Mouse (Mus musculus) monocyte, adult 5-6 weeks (primary cell): ENCODE data around the gene Ptma. TPM values are rescaled to one million over a fixed set of nuclear protein-coding genes. Genes with fewer than 3 reads are reported as not detected.
"Not testable (repeated sequence)": the region's sequence is repeated elsewhere in the genome, so short reads cannot be mapped to it uniquely, and the experiment has no call there.

ENCODE experiments used
- ATAC-seq: fragments of 153-309, 156-312 bp; replicated peaks from 2 replicates; pipeline ENCODE4 v1.8.0; 2017; ENCODE audit warnings: mild to moderate bottlenecking; ENCODE audit not compliant: low TSS enrichment, insufficient number of reproducible peaks, severe bottlenecking, poor library complexity, low FRiP score
- total RNA-seq: library from RNA; stranded (forward); fragments of 200-1000, 200-491, 200-594 nt; gene quantifications from 3 replicates; pipeline ENCODE4 v1.2.3, GENCODE M21; 2017

The Ptma gene
- 2,048 to 2,960 TPM (median 2,606 TPM) in 3 replicates for total RNA-seq

DNA sequence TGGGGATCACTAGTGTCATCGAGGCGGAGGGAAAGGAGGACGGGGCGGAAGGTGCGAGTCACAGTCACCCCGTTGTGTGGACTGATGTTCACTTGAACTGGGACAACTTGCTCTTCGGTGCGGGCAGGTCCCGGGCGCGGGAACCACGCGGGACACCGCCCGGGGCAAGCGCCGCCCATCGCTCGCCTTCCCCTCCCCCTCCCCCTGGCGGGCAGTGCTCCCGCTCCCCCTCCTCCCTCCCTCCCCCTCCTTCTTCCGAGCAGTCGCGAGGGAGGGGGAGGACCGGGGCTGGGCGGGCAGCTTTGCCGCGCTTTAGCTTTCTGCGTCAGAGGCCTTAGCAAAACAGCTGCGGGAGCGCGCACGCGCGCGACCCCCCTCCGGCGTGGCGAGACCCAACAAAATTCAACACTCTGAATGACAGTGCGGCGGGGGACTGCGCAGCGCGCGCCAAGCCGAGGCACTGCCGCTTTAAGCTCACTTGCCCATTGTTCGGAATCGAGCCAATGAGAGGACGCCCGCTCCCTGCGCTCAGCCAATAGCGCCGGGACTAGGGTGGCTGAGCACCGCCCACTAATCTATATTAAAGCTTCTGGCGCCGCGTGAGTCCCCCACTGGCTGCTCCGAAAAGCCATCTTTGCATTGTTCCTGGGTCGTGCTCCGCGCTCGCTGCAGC, at the start of gene Ptma:
Gene Ptma, plus strand, starts transcription at position 611 of the 673 bp plus-strand sequence.
- peak; percentile 69 for ATAC-seq

DNA sequence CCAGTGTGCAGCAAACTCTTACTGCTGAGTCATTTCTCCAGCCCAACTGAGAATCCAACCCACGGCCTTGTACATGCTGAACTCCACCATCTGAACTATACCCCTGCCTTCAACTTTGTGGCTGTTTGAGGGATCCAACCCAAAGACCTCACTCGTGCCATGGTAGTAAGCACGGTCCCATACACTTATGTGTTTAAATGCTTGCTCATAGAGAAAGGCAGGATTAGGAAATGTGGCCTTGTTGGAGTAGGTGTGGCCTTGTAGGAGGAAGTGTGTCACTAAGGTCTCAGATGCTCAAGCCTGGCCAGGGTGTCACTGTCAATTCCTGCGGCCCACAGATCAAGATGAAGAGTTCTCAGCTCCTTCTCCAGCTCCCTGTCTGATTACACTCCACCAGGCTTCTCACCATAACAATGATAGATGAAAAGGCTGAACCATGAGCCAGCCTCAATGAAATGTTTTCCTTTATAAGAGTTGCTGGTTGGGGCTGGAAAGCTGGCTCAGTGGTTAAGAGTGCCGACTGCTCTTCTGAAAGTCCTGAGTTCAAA, 48.7 kb upstream of the Ptma start:
- ATAC-seq: no peak

DNA sequence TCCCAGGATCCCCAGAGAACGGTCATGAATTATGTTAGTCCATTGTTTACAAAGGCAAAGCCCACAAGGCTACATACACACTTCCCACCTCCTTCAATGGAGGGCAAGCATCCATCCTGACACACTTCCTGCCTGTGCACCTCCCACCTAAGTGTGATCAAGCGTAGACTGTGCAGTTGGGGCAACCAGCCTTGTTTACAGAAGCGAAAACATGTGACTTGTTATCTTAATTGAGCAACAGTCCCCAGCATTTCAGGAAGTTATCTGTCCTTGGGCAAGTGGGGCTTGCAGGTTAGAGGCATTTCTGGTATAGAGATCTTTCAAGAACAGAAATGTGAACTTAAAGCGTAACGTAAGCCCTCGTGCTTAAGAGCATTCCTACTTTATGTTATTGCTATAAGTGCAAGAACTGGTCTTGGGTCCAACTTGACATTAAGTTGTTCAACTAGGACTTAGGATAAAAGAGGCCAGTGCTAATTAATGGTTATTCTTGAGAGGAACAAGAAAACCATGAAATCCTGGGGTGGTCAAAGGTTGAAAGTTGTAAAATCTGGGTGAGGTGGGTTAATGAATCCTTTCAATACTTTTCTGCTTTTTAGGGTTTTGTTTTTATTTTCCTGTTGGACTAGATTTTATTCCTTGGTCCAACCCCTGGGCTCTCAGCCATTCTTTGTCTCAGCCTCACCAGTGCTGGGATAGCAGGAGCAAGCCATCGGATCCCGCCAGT, 47.3 kb upstream of the Ptma start:
- ATAC-seq: peak; percentile 91

DNA sequence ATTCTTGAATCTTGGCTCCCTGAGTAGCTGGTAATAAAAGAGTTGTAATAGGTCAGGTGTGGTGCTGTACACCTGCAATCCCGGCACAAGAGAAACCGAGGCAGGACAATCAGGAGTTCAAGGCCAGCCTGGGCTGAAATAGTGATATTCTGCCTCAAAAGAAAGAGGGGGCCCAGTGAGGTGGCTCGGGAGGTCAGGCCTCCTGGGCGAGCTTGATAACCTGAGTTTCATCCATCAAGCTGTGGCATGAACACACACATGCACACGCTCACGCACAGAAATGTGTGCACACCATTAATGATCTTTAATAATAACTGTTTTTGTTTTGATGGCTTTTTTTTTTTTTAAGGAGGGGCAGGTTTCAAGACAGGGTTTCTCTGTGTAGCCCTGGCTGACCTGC, 46.2 kb upstream of the Ptma start:
- no peak for ATAC-seq

DNA sequence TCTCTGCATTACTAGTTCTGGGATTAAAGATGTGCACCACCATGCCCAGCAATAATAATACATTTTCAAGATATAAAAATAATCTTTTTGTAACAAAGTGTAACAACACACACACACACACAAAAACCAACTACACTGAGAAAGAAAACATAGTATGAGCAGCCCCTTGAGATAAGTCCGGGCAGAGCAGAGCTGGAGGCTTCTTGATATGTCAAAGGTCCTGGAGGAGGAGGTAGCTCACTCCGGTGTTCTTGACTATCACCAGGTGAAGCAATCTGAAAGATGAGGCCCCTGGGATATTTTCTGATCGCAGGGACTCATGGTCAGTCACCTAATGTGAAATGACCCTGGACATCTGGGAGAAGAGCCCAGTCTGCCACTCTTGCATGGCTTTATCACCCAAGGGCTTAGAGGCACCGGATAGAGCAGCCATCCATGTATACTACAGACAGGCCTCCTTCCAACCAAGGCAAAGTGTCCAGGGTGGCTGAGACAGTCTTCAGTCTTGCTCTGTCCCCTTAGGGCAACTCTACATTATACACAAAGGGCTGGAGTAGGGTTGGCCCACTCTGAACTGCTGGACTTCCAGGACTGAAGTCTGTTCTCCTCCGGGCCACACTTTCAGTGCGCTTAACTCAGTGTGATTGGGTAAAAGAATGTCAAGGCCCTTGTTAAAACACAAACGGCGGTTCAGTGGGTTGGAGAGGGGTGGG, 45.6 kb upstream of the Ptma start:
- ATAC-seq: no peak

DNA sequence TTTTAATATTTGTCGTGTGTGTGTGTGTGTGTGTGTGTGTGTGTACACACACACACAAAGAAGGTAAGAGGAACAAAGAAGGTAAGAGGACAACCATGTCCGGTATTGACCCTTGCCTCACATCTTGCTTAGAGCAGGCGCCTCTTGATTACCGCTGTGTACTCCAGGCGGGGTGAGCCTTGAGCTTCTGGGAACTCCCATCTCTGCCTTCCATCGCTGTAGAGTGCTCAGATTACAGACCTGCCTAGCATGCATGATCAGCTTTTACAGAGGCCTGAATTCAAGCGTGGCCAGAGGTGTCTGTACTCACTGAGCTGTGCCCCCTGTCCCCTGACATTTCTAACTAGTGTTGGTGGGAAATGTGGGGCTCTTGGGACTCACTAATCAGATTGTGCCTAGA, 45.1 kb upstream of the Ptma start:
- no peak for ATAC-seq

DNA sequence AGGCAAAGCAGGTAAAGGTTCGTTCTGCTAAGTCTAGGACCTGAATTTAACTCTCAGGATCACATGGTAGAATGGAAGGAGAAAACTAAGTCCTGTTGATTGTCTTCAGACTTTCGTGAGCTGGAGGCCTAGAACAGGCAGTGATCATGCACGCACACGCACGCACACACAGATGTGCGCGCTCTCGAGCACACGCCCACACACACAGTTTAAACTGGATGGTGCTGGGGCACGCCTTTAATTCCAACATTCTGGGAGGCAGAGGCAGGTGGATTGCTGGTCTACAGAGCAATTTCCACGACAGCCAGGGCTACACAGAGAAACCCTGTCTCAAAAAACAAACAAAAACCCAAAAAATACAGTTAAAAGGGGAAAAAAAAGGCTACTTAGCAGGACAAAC, 44.2 kb upstream of the Ptma start:
- no peak for ATAC-seq

DNA sequence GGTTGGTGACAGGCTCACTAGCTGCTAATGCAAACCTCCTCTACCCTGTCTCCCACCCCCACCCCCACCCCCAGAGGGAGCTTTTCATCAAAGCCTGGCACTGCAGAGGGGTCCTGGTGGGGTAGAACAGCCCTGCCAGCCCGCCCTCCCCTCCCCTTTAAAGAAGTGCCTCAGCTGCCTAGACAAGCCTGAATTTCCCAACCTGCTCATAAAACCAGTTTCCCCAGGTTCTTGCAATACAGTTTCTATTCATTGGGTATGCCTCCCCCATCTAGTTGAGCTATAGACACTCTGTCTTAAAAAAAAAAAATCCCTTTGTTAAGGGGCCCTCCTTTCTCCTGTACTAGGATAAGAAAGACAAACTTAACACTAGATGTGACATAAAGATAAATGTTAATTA, 43.8 kb upstream of the Ptma start:
- ATAC-seq: no peak

DNA sequence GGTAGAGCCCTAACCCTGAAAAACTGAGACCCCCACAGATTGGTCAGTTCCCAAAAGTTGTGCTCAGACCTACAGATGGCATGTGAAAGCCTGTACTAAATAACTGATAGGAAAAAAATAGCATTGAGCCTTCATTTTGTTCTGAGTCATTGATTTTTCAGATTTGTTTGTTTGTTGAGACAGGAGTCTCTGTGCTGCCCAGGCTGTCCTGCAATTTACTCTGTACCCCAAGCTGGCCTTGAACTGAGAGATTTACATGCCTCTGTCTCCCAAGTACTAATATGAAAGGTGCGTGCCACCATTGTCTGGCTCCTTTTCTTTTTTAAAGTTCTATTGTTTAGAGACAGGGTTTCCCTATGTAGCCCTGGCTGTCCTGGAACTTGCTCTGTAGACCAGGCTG, 41.2 kb upstream of the Ptma start:
- no peak for ATAC-seq

DNA sequence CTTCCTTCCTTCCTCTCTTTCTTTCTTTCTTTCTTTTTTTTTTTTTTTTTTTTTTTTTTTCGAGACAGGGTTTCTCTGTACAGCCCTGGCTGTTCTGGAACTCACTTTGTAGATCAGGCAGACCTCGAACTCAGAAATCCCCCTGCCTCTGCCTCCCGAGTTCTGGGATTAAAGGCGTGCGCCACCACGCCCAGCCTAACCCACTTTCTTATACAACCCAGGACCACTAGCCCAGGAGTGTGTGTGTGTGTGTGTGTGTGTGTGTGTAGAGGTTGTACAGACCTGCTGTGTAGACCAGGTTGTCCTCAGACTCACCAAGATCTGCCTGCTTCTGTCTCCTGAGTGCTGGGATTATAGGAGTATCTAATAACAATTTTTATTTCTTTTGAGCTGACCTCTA, 40.7 kb upstream of the Ptma start:
- not testable (repeated sequence) for ATAC-seq

DNA sequence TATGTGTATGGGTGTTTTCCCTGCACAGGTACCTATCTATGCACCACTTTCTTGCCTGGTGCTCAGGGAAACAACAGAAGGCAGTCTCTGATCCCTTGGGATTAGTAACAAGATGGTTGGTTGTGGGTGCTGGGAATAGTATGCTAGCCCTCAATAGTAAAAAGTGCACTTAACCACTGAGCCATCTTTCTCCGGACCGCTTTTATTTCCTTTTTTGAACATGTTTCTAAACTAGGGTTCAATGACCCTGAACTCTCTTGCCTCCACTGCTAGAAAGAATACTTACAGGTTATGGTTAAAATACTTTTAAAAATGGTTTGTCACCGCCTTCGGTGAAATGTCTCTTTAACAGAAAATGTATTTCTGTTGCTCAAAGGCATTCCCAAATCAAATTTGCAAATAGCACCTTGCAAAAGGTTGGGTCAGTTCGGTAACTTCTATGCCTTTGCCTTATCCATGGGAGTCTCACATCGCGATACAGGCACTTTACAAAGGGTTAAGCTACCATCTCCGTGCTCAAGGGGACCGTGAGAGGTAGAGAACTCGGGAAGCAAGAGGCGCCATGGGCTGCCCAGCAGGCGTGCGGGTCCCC, 39.7 kb upstream of the Ptma start:
- no peak for ATAC-seq

DNA sequence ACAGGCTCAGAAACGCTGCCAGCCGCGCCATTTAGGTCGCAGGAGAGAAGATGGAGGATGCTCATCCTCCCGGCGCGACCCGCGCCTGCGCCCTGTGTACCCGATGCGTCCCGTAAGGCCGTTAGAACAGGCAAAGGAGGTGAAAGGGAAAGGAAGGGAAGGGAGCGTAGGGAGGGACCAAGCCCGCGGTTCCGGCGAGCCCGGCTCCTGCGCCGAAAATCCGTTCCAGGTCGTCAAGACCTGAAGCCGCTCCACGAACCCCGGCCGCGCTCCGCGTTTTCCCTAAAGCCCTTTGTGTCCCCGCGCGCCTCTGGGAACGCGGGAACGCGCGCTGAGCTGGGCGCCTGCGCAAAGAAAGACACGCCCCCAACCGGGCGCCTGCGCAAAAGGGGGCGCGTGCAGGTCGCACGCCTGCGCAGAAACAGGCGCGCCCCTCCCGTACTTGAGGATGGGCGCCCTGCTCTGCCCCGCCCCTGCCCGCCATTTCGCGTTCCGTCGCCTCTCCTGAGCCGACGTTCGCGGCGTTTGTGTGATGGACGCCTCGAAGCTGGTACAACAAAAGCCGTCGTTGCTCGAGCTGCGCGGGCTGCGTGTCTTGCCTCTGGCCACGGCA, 39.1 kb upstream of the Ptma start:
- ATAC-seq: peak; percentile 88

DNA sequence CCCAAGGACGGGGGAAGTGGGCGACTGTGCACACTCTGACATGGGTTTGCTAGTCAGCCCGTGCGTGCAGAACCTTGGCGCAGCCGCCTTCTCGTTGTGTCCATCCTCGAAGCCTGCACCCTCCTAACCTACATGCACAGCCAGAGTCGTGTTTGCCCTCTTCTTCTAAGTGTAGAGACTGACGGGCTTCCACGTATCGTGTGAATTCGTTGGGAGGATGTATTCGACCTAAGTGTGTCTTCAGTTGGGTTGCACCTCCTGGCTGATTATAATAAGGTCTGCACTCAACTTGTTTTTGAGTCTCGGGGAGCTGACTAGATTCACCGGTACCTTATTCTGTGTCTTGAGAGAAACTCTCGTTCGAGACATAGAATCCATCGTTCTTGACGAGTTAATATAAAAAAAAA, 38.6 kb upstream of the Ptma start:
- no peak; the same call in 1 of the 2 replicates for ATAC-seq

DNA sequence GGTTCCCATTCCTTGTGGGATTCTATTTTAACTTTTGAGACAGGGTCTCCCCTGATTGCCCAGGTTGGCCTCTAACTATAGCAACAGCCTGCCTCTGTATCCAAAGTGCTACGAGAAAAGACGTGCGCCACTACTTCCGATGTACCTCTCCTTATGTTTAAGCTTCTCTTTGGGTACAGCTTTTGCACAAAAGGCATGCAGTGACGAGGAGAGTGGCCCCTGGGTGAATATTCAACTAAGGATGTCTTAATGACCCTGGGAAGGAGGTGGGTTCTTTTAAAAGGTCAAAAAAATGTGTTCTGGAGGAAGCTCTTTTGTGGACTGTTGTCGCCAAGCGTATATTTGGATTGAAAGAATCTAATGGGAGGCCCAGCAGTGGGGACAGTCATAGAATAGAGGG, 38.2 kb upstream of the Ptma start:
- ATAC-seq: no peak

DNA sequence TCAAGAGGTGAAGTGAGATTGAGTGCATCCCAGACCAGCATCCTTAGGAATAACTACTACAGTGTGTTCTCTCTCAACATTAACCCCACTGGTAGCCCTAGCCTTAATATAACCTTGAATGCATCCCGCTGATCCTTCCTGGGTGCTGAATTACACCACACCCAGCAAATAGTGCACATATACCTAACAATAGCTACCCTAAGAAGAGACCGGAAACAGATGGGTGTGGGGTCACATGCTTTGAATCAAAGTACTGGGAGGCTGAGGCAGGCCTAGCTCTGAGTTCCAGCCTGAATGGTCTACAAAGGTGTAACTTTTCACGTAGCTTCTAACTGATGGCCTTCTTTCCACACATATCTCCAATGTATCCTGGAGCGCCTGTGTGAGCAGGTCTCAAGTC, 37.8 kb upstream of the Ptma start:
- ATAC-seq: no peak

DNA sequence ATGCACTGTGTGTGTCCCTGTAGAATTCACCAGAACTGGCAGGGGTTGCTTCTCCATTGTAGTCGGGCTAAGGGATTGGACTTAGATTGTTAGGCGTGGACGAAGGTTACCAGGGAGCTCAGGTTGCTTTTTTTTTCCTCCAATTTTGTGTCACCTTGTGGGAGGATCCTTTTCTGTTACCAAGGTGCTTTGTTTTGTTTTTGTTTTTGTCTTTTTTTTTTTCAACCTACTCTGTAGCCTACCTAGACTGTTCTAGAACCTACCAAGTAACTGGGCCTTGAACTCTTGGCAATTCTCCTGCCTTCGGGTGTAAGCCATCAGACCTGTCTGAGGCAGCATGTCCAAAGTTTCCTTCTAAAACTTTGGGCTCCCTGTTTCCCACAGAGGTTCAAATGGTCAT, 36.6 kb upstream of the Ptma start:
- no peak for ATAC-seq

DNA sequence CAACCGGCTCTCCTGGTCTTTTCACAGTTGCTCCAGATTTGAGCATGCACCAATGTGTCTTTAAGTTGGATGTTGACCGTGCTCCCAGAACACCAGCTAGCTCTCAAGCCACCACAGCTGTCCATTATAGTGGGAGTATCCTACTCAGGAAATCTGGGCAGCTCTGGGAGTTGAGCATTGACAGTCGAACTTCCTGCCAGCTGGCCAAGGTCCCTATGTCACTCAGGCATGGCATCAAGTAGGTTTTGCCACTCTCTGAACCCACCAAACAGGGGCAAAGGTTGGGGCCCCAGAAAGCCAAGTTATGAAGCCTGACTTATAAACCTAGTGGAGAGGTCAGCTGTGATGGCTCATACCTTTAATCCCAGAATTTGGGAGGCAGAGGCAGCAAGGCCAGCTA, 35.8 kb upstream of the Ptma start:
- no peak for ATAC-seq

DNA sequence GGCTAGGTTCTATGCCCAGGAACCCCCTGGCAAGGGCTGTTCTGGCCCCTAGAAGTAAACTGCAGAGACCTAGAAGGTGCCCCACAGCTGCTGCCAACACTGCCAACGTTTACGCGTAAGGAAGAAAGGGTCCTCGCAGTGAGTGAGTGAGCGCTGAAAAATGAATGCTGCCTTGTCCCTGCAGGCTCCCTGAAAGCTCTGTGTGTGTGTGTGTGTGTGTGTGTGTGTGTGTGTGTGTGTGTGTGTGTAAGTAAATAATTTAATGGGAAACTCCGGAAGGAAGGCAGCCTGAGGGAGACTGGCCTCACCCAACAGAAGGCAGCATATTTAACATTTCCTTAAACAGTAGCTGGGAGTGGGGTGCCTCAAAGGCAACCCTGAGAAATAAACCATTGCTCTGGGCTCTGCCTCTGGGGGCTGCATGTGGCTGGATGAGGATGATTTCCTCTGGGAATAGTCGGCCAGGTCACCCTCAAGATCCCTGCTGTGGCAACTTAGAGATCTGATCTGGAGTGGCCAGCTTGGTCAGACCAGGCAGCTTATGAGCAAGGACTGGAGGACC, 34.9 kb upstream of the Ptma start:
- no peak for ATAC-seq
